ENCODE assay signal across 8 mouse cellular contexts in the genomic region with DNA sequence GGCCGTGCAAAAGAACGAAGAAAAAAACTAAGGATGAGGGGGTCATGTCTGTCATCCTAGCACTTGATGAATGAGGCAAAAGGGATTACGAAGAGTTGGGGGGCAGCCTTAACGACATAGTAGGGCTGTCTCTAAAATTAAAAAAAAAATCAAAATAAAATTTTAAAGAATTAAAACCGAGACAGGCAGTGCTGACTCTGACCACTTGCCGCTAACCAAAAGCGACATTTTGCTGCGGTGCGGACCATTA. TPM values are rescaled to one million over a fixed set of nuclear protein-coding genes. Genes with fewer than 3 reads are reported as not detected.
A peak's percentile ranks its signal among the peaks of the same experiment; 100 is the strongest.
DNase-seq lines count a peak whose midpoint lies in the region; ATAC-seq and TF ChIP-seq lines count a peak whose summit lies in the region.

No protein-coding gene starts in this region.

- peaks cover 67% of the 10 kb centered on the region for H3K4me1 ChIP-seq in erythroblast, embryonic 14.5 days (ENCODE audit: control insufficient read depth)
- peaks cover 15% of the 10 kb centered on the region for H3K4me1 ChIP-seq in testis, adult 2 months (ENCODE audit: control insufficient read depth, insufficient read depth, low read length)
- peaks cover 65% of the 10 kb centered on the region for H3K4me1 ChIP-seq in liver, embryonic 13.5 days (replicated peaks)

- H3K4me2 ChIP-seq in liver, embryonic 13.5 days: peak overlapping the region; percentile 76

- TF ChIP-seq CTCF in testis, adult 2 months (IDR thresholded peaks at IDR 0.05; ENCODE audit: control insufficient read depth, insufficient read depth, insufficient replicate concordance, low read depth, low read length): no peak

- no peak for TF ChIP-seq POLR2A in testis, adult 2 months (IDR thresholded peaks at IDR 0.05; ENCODE audit: control insufficient read depth, low read depth, low read length)

- H3K4me3 ChIP-seq in erythroblast, embryonic 14.5 days (replicated peaks): peak overlapping the region; percentile 73
- H3K4me3 ChIP-seq in testis, adult 2 months (ENCODE audit: control insufficient read depth, low read depth, low read length): peak overlapping the region; percentile 97
- peak overlapping the region; percentile 93 for H3K4me3 ChIP-seq in liver, embryonic 13.5 days (replicated peaks)

- peaks cover 26% of the 10 kb centered on the region for H3K36me3 ChIP-seq in erythroblast, embryonic 14.5 days (ENCODE audit: control insufficient read depth)
- no peaks in the 10 kb centered on the region for H3K36me3 ChIP-seq in testis, adult 2 months (ENCODE audit: control insufficient read depth, insufficient read depth, low read length)
- no peaks in the 10 kb centered on the region for H3K36me3 ChIP-seq in liver, embryonic 13.5 days

- WGBS in liver, embryonic 13.5 days (ENCODE audit: insufficient replicate concordance): 1% methylated on average over 9 of the region's 9 CpGs

- no peak for DNase-seq in testis, postnatal 10 days (ENCODE audit: low spot score)
- no peak for DNase-seq in liver, embryonic 13.5 days
- DNase-seq in right cerebral cortex, postnatal 10 days (ENCODE audit: low spot score in 2 of 2): no peak
- no peak for DNase-seq in gastrocnemius, adult 8-10 months (ENCODE audit: low spot score in 2 of 2)
- no peak for DNase-seq in adrenal gland, postnatal 10 days

- H3K9ac ChIP-seq in liver, embryonic 13.5 days: peak overlapping the region; percentile 65

- no peak for ATAC-seq in erythroblast, adult 5-6 weeks (replicated peaks; ENCODE audit: low FRiP score, poor library complexity, severe bottlenecking)
- ATAC-seq in liver, embryonic 13.5 days (ENCODE audit: low read depth): no peak

- peak overlapping the region; percentile 99 for H3K27ac ChIP-seq in testis, adult 2 months (ENCODE audit: control insufficient read depth, insufficient read depth, low read depth, low read length)
- peak overlapping the region; percentile 96 for H3K27ac ChIP-seq in liver, embryonic 13.5 days

- no peaks in the 10 kb centered on the region for H3K27me3 ChIP-seq in erythroblast, embryonic 14.5 days (ENCODE audit: control insufficient read depth)
- no peaks in the 10 kb centered on the region for H3K27me3 ChIP-seq in testis, adult 2 months (ENCODE audit: control insufficient read depth, insufficient read depth, low read length)
- H3K27me3 ChIP-seq in liver, embryonic 13.5 days: no peaks in the 10 kb centered on the region

- H3K9me3 ChIP-seq in erythroblast, embryonic 14.5 days (ENCODE audit: control insufficient read depth, low read length): no peaks in the 10 kb centered on the region
- no peaks in the 10 kb centered on the region for H3K9me3 ChIP-seq in liver, embryonic 13.5 days (replicated peaks)

RNA-seq across cellular contexts. Expression of a gene that starts 1.0 kb away (rescaled TPM):
- polyA plus RNA-seq in erythroblast, embryonic 14.5 days (2012): 33.9 and 36.6 TPM in 2 replicates
- 25.5 and 25.6 TPM in 2 replicates for total RNA-seq in erythroblast, adult 5-6 weeks (2015; ENCODE audit: low replicate concordance)
- total RNA-seq in erythroblast, adult 5-6 weeks (2017; ENCODE audit: low replicate concordance): 28.2 and 28.9 TPM in 2 replicates
- polyA plus RNA-seq in testis, adult 2 months (2012; rRNA removed): 1,079 and 1,184 TPM in 2 replicates
- 46.0 and 51.1 TPM in 2 replicates for polyA plus RNA-seq in liver, embryonic 13.5 days (2015; fragmentation: Nextera tagmentation; extraction: Ambion mirVana)
- total RNA-seq in gastrocnemius, adult 8-10 months (2022): 100 to 1,000 TPM; 124 to 147 (median 144) TPM
- 100 to 1,000 TPM; 121 to 131 TPM for total RNA-seq in adrenal gland, postnatal 10 days (2021)

RNA-seq across cellular contexts. Expression of a gene that starts 15.8 kb away (rescaled TPM):
- 0.07 and 0.12 TPM in 2 replicates for polyA plus RNA-seq in erythroblast, embryonic 14.5 days (2012)
- total RNA-seq in erythroblast, adult 5-6 weeks (2015; ENCODE audit: low replicate concordance): 0.21 TPM in 1 of 2 replicates, not detected in the other
- not detected in 2 replicates for total RNA-seq in erythroblast, adult 5-6 weeks (2017; ENCODE audit: low replicate concordance)
- polyA plus RNA-seq in testis, adult 2 months (2012; rRNA removed): 1.9 and 2.1 TPM in 2 replicates
- polyA plus RNA-seq in liver, embryonic 13.5 days (2015; fragmentation: Nextera tagmentation; extraction: Ambion mirVana): 1.4 and 1.5 TPM in 2 replicates
- under 1 TPM in 2 of 4 experiments, not detected in 2; 0.20 to 0.24 TPM for total RNA-seq in gastrocnemius, adult 8-10 months (2022)
- 1 to 10 TPM; 1.6 to 2.7 TPM for total RNA-seq in adrenal gland, postnatal 10 days (2021)

RNA-seq across cellular contexts. Expression of a gene that starts 18.9 kb away (rescaled TPM):
- polyA plus RNA-seq in erythroblast, embryonic 14.5 days (2012): 4.1 and 6.2 TPM in 2 replicates
- total RNA-seq in erythroblast, adult 5-6 weeks (2015; ENCODE audit: low replicate concordance): not detected in 2 replicates
- 0.94 TPM in 1 of 2 replicates, not detected in the other for total RNA-seq in erythroblast, adult 5-6 weeks (2017; ENCODE audit: low replicate concordance)
- polyA plus RNA-seq in testis, adult 2 months (2012; rRNA removed): 46.6 and 56.1 TPM in 2 replicates
- 5.7 and 6.3 TPM in 2 replicates for polyA plus RNA-seq in liver, embryonic 13.5 days (2015; fragmentation: Nextera tagmentation; extraction: Ambion mirVana)
- total RNA-seq in gastrocnemius, adult 8-10 months (2022): under 1 TPM in 3 of 4 experiments, not detected in 1; 0.29 to 0.43 (median 0.36) TPM
- total RNA-seq in adrenal gland, postnatal 10 days (2021): 1 to 10 TPM; 3.9 to 5.1 TPM

RNA-seq across cellular contexts. Expression of a gene that starts 18.9 kb away (rescaled TPM):
- polyA plus RNA-seq in erythroblast, embryonic 14.5 days (2012): 6.8 and 7.3 TPM in 2 replicates
- total RNA-seq in erythroblast, adult 5-6 weeks (2015; ENCODE audit: low replicate concordance): 7.3 and 14.0 TPM in 2 replicates
- 2.6 and 3.1 TPM in 2 replicates for total RNA-seq in erythroblast, adult 5-6 weeks (2017; ENCODE audit: low replicate concordance)
- 58.8 and 61.6 TPM in 2 replicates for polyA plus RNA-seq in testis, adult 2 months (2012; rRNA removed)
- 52.0 and 54.6 TPM in 2 replicates for polyA plus RNA-seq in liver, embryonic 13.5 days (2015; fragmentation: Nextera tagmentation; extraction: Ambion mirVana)
- total RNA-seq in gastrocnemius, adult 8-10 months (2022): 10 to 100 TPM; 17.4 to 21.2 (median 19.2) TPM
- 10 to 100 TPM; 41.8 to 42.3 TPM for total RNA-seq in adrenal gland, postnatal 10 days (2021)

RNA-seq across cellular contexts. Expression of a gene that starts 31.5 kb away (rescaled TPM):
- polyA plus RNA-seq in erythroblast, embryonic 14.5 days (2012): 103 and 117 TPM in 2 replicates
- total RNA-seq in erythroblast, adult 5-6 weeks (2015; ENCODE audit: low replicate concordance): 23.6 and 66.1 TPM in 2 replicates
- total RNA-seq in erythroblast, adult 5-6 weeks (2017; ENCODE audit: low replicate concordance): 2.0 and 7.7 TPM in 2 replicates
- polyA plus RNA-seq in testis, adult 2 months (2012; rRNA removed): 246 and 291 TPM in 2 replicates
- 45.1 and 51.7 TPM in 2 replicates for polyA plus RNA-seq in liver, embryonic 13.5 days (2015; fragmentation: Nextera tagmentation; extraction: Ambion mirVana)
- 10 to 100 TPM; 70.5 to 80.7 (median 77.3) TPM for total RNA-seq in gastrocnemius, adult 8-10 months (2022)
- total RNA-seq in adrenal gland, postnatal 10 days (2021): 100 to 1,000 TPM; 108 to 113 TPM

Comparison
In these comparisons a context has a peak if more than half of its experiments do, and no peak if none do; other contexts are left out.
1. RNA of a gene that starts 1.0 kb away (total RNA-seq): 124 to 147 TPM in gastrocnemius, adult 8-10 months and 121 to 131 TPM in adrenal gland, postnatal 10 days; 25.5 to 28.9 TPM in erythroblast, adult 5-6 weeks; every median in the first group is over 4 times any median in the second.
2. Peak in every context shown above with its lines, with median percentiles within 50 percentile points of each other: H3K4me3 ChIP-seq.